Mouse (Mus musculus) fibroblast of lung, adult 2 months (primary cell): ENCODE measurements around the gene Wdr76.
"Not testable (repeated sequence)": the region's sequence is repeated elsewhere in the genome, so short reads cannot be mapped to it uniquely, and the experiment has no call there.

Source experiments
- DNase-seq: peaks from one replicate; pipeline ENCODE4 v3.0.0-alpha.2; 2011; ENCODE audit warnings: low read depth

The Wdr76 gene

DNA sequence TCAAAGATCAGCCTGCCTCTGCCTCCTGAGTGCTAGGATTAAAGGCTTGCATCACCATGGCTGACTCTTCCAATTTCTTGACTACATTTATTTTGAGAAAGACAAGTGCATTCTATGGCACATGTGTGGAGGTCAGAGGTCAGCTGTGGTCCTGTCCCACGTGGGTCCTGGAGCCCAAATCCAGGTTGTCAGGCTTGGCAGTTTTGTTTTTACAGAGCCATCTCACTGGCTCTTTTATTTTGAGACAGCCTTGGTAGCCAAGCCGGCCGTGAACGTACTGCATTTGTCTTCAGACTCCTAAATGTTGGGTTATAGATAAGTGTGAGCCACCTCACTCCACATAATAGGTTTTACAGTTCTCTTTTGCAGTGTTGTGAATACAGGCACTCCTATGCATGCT, 12.2 kb downstream of the Wdr76 start:
- not testable (repeated sequence) for DNase-seq

DNA sequence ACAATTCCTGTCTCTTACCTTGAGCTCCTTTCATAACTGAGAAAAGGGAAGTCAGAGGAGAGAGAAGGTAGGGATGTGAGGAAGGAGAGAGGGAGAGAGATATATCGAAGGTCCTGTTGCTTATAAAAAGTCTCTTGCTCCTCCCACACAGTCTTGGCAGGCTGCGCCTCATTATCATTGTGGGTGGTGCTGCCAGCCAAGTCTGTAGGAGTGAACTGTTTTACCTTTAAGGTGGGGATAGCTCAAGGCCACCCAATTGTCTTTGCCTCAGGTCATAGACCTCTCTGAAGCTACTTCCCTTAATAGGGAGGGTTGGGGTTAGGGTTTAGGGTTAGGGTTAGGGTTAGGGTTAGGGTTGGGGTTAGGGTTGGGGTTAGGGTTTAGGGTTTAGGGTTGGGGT, 15.5 kb downstream of the Wdr76 start:
- no peak for DNase-seq

GRCm38 (mm10) chr2:121522830-121523229, 16.3 kb downstream of the Wdr76 start:
- DNase-seq: not testable (repeated sequence)

GRCm38 (mm10) chr2:121525056-121525455, 18.5 kb downstream of the Wdr76 start:
- no peak for DNase-seq

DNA sequence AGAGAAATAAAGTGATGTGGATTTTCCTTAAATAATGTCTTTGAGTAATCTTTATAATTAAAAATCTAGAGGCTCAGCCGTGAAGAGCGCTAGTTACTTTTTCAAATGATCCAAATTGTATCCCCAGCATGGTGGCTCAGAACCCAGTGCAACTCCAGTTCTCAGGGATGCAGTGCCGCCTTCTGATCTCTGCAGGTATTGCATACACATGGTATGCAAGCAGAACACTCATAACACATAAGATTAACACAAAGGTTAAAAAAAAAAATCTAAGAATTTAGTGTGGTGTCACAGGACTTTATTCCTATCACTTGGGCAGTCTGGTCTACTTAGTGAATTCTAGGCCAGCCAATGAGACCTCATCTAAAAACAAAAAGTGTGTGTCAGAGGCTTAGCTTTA, 38.3 kb downstream of the Wdr76 start:
- DNase-seq: no peak

- no peak for DNase-seq
These were observed 43.1 kb downstream of the Wdr76 start for GRCm38 (mm10) chr2:121549630-121550029.

- DNase-seq: no peak
These were observed 44.7 kb downstream of the Wdr76 start for GRCm38 (mm10) chr2:121551271-121551670.

DNA sequence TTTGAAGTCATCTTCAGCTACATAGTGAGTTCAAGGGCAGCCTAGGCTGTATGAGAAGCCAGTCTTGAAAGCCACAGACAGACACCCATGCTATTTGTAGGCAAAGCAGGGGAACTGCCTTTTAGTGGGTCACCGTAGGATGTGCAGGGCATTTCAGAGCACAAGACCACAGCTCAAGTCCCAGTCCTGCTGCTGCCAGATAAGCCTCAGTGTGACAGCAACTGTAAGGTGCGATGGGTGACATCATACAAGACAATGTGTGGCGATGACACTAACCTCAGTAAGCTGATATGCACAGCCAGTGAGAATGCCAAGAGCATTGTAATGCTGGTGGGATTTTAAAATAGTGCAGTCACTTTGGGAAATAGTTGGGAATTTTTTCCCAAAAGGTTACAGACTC, 56.6 kb downstream of the Wdr76 start:
- DNase-seq: no peak

DNA sequence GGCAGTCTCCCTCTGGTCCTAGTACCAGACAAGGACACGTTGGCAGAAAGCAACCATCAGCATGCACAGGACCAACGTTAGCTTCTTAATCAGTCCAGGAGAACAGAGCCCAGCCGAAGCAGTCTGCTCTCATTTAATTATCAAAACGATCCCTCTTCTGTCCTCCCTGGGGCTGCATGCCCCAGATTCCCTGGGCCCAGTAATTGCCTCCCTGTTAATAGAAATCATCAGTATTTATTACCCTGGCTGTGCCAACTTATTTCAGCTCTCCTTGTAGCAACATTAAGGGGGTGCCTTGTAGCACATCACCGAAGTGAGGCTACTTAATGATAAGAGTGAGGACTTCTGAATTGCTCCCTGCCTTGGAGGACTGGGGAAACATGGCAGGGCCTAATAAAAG, 59.4 kb downstream of the Wdr76 start:
- no peak for DNase-seq

DNA sequence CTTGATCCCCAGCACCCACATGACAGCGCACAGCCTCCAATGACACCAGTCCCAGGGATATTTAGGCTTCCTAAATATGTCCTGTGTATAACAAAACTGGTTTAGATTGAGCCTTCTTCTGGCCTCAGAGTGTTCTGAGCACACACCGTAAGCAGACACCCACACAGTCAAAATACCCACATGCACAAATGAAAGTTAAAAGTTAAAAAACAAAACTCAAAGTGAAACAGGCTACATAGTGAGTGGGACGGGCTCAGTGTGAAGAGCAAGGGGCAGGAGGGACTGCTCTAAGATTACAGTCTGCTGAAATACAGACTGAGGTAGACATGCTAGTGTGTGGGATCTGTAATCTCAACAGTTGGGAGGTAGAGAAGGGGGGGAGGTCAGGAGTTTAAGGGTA, 63.5 kb downstream of the Wdr76 start:
- no peak for DNase-seq

DNA sequence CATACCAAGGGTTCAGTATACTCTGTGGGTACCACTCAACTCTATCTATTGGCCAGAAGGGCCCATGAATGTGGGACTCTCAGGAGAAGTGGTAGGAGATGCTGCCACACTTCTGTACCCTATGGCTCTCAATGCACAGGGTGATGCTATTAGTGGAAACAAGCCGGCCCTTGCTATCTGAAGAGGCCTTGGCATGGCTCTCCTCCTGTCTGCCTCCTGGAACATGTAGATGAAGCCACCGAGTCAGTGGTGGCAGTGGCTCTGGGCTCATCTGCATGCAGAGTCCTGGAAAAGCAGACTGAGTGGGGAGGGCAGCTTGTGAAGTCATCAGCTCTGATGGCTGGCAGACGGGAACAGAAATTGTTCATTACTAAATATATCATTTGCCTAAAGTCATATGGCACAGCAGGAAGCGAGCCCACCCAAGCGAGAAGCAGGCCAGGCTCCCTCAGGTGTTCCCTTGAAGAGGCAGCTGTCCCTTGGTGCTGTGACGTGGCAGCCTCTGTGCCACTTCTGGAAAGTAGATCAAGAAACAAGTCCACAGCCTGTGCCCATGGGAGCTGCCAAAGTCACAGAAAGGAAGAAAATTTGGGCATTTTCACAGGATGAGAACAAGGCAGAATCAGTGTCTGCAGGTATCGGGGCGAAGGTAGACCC, 64.6 kb downstream of the Wdr76 start:
- no peak for DNase-seq

DNA sequence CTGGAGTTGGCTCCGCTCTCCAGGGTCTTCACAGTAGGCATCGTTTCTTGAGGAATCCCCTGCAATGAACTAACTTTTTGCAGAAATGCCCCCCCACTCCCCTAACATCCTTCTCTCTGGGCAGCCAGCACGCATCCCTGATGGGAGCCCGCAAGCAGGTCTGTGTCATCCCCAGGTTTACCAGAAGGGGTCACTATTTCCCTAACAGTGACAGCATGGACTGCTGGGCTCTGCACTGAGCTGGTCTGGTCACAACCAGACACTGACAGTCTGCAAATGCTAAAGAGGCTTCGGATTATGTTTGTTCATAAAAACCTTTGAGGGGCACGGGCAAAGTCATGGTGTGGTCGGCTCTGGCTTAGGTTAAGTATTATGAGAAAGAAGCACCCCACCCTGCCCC, 65.3 kb downstream of the Wdr76 start:
- peak; percentile 64 for DNase-seq

- no peak for DNase-seq
These were observed 67.6 kb downstream of the Wdr76 start for GRCm38 (mm10) chr2:121574066-121574630.

GRCm38 (mm10) chr2:121575741-121576201, 69.2 kb downstream of the Wdr76 start:
- peak; percentile 96 for DNase-seq

DNA sequence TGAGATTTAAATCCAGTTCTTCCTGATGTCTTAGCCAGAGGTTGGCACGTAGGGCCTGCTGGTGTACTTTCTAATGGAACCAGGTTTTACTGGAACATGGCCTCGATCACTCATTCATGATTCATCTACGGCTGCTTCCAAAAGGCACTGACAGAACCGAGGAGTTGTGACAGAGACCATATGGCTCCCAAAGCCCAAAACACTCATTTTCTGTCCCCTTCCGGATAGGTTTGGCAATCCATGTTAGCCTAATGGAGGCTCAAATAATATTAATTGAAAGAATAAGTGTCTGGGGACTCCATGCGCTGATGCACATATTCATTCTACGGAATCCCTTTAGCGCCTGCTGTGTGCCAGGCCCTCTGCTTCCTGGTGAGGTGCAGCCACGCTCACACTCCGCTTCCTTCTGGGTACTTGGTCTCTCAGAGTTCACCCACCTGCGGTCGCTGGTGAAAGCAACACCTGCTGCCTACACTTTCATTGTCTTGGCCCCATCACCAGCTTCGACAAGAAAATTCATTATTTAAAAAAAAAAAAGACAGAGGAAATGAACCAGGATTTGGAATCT, 76.4 kb downstream of the Wdr76 start:
- no peak for DNase-seq

DNA sequence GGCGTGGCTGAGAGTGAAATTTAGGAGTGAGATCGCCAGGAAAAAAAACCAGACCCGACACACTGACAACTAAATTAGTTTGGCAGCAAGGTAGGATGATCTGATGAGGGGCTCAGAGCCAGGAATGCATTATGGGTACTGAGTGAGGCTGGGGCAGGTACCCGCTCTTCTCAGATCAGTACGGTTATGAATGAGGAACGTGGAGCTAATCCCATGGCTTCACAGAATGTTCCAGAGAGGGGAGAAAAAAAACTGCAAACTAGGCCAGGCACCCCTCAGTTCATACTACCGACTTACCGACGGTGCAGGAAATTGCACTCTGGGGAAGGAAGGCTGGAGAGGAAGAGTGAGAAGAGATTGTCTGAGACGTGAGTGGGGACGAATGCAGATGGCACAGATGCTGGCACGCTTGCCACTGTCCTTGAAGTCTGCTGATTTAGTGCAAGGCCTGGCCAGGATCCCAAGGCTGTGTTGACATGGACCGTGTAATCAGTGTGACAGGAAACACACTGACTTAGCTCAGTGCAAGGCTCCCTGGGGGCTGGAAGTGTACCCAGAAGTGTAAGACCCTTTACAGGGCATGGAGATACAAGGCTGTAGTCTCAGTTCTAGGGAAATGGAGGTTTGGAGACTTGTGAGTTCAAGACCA, 77.1 kb downstream of the Wdr76 start:
- DNase-seq: no peak

- no peak for DNase-seq
These were observed 78.2 kb downstream of the Wdr76 start for GRCm38 (mm10) chr2:121584705-121585104.

- peak; percentile 91 for DNase-seq
These were observed 81.2 kb downstream of the Wdr76 start for GRCm38 (mm10) chr2:121587523-121588308.

DNA sequence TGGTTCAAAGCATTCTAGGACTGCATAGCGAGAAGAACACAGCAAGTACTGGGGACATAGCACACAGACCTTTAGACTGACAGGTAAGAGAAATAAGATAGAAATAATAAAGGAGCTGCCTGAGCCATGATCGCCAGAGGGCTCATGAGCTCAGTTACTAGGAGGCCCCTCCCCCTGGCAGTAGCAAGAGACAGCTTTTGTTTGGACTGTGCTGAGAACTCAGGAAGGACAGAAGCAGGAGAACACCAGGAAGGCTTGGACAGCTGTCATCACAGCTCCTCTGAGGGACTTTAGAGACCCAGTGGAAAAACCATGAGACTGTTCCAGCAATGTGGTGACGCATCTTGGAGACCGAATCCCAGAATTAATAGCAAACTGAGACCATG, 81.8 kb downstream of the Wdr76 start:
- no peak for DNase-seq

- DNase-seq: no peak
These were observed 87.6 kb downstream of the Wdr76 start for GRCm38 (mm10) chr2:121594131-121594530.
